Mouse (Mus musculus) large intestine, adult 2 months (tissue): Measurements from ENCODE around the gene Mtrf1. TPM values are rescaled to one million over a fixed set of nuclear protein-coding genes. Genes with fewer than 3 reads are reported as not detected.
A peak's percentile ranks its signal among the peaks of the same experiment; 100 is the strongest.
"Not testable (repeated sequence)": the region's sequence is repeated elsewhere in the genome, so short reads cannot be mapped to it uniquely, and the experiment has no call there.

ENCODE experiments used
- DNase-seq: peaks from one replicate; pipeline ENCODE4 v3.0.0-alpha.2; 2012; ENCODE audit warnings: low read depth, low spot score
- WGBS: fragments of 180-500 bp; shearing (Covaris S2); methylation state at CpG from one replicate; pipeline ENCODE4 v1.1.7; 2018; 5-methylcytosine and 5-hydroxymethylcytosine counted together
- polyA plus RNA-seq: library from polyadenylated mRNA; depleted of rRNA; stranded (reverse); fragments of >200 nt; gene quantifications from 2 replicates; pipeline ENCODE4 v1.2.3, GENCODE M21; 2012; rRNA removed

Mtrf1 gene
- polyA plus RNA-seq, 1 experiment: 1.6 TPM

DNA sequence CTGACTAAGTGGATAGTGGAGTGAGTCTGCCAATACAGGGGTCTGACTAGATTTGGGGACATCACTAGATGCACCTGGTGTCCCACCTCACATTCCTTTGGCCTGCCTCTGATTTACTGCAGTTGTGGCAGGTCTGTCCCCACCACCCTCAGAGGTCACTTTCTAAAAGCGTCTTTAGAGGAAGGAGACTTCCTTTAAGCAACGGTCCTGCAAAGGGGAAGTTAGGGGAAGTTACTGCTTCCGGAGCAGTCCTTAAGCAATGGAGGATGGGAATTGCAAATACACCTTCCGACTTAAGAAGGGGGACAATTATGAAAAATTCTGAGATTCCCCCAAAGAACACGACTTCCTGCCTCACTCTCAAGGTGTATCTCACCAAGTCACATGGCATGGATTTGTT is 43.9 kb downstream of the Mtrf1 start:
- no peak for DNase-seq
- 75% methylated on average over 5 of the region's 5 CpGs for WGBS

DNA sequence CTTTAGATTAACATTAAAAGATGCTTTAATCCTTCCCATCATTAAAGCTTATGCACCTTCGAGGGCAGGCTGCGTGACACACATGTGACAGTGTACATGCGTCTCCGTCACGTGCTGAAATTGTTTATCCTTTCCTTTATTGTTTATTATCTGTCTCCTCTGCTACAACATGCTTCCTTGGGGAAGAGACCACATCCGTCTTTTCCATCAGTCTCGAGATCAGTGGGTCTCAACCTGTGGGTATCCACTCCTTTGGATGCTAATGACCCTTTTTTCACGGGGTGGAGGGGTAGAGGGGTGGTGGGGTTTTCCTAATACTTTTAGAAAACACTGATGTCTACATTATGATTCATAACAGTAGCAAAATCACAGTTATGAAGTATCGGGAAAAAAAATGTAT is 47.0 kb downstream of the Mtrf1 start:
- 81% methylated on average over 9 of the region's 9 CpGs for WGBS
- DNase-seq: no peak

DNA sequence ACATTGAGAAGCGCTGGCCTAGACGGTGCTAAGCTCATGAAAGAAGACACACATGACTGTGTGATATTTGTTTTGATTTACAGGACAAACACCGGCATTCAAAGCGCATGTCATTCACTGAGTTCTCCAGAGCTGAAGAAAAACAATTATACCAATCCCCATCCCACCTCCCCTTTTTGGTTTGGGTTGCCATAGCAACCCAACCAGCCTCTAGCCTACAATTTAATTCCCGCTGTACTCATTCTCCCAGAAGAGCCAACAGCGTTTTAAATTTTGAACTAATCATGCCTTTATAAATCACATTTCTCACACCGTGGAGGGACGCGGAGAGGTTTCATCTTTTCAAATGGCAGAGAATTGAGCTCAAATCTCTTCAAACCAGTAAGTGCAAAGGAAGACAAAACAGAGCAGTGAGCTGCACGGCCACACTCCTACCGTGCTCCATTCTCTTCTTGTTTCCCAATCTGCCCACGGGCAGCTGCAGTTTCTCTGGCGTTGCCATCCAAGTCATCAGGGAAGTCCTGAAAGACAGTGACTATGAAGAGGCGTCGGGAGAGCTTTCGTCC is 47.6 kb downstream of the Mtrf1 start:
- WGBS: 82% methylated on average over 16 of the region's 16 CpGs

DNA sequence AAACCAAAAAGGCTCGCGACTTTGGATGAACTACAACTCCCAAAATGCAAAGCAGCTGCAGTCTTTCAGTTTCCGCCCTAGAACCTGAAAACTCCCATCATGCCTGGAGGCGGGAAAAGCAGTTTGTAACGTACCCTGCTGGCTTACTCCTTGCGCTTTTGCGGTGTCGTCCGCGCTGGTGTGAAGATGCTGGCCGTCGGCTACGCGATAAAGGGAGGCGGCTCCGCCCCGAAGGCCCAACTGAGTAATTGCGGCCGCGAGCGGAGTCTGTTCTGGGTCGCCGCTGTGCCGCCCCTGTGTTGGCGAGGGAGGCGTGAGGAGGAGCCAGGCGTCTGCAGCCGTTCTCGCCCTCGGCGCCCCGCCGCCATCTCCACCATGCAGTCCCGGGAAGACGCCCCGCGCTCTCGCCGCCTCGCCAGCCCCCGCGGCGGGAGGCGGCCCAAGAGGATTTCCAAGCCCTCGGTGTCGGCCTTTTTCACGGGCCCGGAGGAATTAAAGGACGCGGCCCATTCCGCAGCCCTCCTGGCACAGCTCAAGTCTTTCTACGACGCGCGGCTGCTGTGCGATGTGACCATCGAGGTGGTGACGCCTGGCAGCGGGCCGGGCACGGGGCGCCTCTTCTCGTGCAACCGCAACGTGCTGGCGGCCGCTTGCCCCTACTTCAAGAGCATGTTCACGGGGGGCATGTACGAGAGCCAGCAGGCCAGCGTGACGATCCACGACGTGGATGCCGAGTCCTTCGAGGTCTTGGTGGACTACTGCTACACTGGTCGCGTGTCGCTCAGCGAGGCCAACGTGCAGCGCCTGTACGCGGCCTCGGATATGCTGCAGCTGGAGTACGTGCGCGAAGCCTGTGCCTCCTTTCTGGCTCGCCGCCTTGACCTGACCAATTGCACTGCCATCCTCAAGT is 54.4 kb downstream of the Mtrf1 start, which contains the start of gene Kbtbd6:
TSS of gene Kbtbd6 (plus strand) at position 155 of the 910 bp plus-strand sequence.
- 21% methylated on average over 42 of the region's 89 CpGs for WGBS
- DNase-seq: peak; percentile 75

More for the DNA sequence above, 47.6 kb downstream of the Mtrf1 start:
- no peak for DNase-seq

DNA sequence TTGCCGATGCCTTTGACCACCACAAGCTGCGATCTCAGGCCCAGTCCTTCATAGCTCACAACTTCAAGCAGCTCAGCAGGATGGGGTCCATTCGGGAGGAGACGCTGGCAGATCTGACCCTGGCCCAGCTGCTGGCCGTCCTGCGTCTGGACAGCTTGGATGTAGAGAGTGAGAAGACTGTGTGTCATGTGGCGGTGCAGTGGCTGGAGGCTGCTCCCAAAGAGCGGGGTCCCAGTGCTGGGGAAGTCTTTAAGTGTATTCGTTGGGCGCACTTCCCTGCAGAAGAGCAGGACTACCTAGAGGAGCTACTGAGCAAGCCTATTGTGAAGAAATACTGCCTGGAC is 55.0 kb downstream of the Mtrf1 start:
- not testable (repeated sequence) for DNase-seq
- WGBS: 93% methylated on average over 8 of the region's 10 CpGs

DNA sequence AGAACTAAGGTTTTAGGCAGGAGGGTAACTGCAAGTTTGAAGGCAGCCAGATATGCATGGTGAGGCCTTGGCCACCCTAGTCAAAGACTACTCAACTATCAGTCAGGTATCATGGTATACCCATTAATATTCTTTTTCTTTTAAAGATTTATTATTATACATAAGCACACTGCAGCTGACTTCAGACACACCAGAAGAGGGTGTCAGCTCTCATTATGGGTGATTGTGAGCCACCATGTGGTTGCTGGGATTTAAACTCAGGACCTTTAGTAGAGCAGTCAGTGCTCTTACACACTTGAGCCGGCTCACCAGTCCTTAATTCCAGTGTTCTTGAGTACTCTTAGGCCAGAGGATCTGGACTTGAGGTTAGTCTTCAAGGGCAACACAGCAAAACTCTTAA is 62.8 kb downstream of the Mtrf1 start:
- WGBS: 88% methylated on average over 1 of the region's 1 CpGs
- DNase-seq: no peak

DNA sequence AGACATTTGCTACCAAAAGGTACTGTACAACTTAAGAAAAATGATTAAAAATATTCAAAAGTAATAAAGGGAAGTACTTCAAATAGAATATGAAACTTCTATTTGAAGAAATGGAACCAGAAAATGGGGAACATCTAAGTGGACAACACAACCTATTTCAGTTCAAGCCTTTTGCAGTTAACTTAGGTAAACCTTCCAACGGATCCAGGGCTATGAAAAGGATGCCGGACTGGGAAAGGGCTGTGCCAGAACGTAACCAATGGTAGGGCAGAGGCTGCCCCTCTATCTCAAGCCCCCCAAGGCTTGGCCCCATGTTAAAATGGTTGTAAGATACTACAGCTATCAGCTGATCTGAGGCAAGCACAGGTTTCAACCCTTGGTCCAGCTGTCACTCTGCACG is 63.4 kb downstream of the Mtrf1 start:
- no peak for DNase-seq
- 87% methylated on average over 4 of the region's 4 CpGs for WGBS

DNA sequence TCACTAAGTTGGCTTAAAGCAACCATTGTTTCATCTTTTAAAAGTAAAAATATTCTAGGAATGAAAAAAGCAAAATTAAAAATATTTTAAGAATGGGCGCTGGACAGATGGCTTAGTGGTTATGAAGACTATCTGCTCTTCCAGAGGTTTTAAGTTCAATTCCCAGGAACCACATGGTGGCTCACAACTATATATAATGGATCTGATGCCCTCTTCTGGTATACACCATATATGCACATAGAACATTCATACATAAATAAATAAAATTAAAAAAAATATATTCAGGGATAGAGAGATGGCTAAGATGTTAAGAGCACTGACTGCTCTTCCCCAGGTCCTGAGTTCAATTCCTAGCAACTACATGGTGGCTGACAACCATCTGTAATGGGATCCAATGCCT is 68.1 kb downstream of the Mtrf1 start:
- WGBS: 90% methylated on average over 1 of the region's 1 CpGs
- DNase-seq: no peak

DNA sequence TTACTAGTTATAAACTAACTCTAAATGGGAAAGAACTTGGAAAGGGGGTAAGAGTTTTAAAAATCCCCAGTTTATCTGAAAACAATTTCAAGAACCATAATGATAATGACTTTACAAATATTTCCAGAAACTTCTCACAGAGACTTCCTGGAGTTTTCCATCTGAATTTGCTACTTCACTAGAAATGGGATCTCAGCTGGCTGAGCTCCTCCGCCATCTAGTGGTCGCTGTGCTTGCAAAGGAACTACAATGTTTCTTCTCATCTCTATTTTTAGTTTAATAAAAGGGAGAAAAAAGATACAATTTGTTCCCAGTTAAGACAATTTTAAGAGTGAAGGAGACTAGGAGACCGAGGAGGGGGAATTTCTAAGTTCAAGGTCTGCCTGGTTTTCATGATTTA is 70.0 kb downstream of the Mtrf1 start:
- WGBS: 18% methylated on average over 3 of the region's 3 CpGs
- DNase-seq: no peak

Other genes starting within 250 kb of the Mtrf1 start
- not detected in 2 replicates for gene Zfp957, start 150.4 kb upstream of the Mtrf1 start, polyA plus RNA-seq
- 25.8 and 28.2 TPM in 2 replicates for gene Rgcc, start 96.1 kb upstream of the Mtrf1 start, polyA plus RNA-seq
- 1.7 and 2.5 TPM in 2 replicates for gene Naa16, start 7.0 kb upstream of the Mtrf1 start, polyA plus RNA-seq
- 1.4 and 2.5 TPM in 2 replicates for gene Kbtbd7, start 28.7 kb downstream of the Mtrf1 start, polyA plus RNA-seq
- 0.63 and 0.97 TPM in 2 replicates for gene Kbtbd6, start 54.1 kb downstream of the Mtrf1 start, polyA plus RNA-seq
- gene Elf1, start 83.4 kb downstream of the Mtrf1 start, polyA plus RNA-seq: 12.0 and 24.2 TPM in 2 replicates
- 2.4 and 3.5 TPM in 2 replicates for gene Wbp4, start 83.7 kb downstream of the Mtrf1 start, polyA plus RNA-seq
- gene Sugt1, start 189.9 kb downstream of the Mtrf1 start, polyA plus RNA-seq: 5.1 and 8.2 TPM in 2 replicates